Mouse (Mus musculus): ENCODE data around the gene Erc2.

- no peak for TF ChIP-seq CEBPB (IDR thresholded peaks at IDR 0.05; ENCODE audit: insufficient read depth, poor library complexity, severe bottlenecking)
- TF ChIP-seq POLR2AphosphoS2 (IDR thresholded peaks at IDR 0.05; ENCODE audit: insufficient read length, low read depth) = no peak
- TF ChIP-seq REST (IDR thresholded peaks at IDR 0.05; ENCODE audit: insufficient read depth, insufficient read length) = no peak
- TF ChIP-seq POLR2A (IDR thresholded peaks at IDR 0.05; ENCODE audit: insufficient read length, low read depth) = no peak
These were observed 204.6 kb downstream of the Erc2 start for GRCm38 (mm10) chr14:27826829-27827228.
